Mouse (Mus musculus): ENCODE results near the gene Gbp2. TPM values are rescaled to one million over a fixed set of nuclear protein-coding genes. Genes with fewer than 3 reads are reported as not detected.

The Gbp2 gene
- polyA plus RNA-seq (2015; fragmentation: Illumina TruSeq; extraction: RNeasy Lipid Tissue Mini Kit (QIAGEN cat#74804); ENCODE audit: low read depth, low replicate concordance) = 4.2 TPM

DNA sequence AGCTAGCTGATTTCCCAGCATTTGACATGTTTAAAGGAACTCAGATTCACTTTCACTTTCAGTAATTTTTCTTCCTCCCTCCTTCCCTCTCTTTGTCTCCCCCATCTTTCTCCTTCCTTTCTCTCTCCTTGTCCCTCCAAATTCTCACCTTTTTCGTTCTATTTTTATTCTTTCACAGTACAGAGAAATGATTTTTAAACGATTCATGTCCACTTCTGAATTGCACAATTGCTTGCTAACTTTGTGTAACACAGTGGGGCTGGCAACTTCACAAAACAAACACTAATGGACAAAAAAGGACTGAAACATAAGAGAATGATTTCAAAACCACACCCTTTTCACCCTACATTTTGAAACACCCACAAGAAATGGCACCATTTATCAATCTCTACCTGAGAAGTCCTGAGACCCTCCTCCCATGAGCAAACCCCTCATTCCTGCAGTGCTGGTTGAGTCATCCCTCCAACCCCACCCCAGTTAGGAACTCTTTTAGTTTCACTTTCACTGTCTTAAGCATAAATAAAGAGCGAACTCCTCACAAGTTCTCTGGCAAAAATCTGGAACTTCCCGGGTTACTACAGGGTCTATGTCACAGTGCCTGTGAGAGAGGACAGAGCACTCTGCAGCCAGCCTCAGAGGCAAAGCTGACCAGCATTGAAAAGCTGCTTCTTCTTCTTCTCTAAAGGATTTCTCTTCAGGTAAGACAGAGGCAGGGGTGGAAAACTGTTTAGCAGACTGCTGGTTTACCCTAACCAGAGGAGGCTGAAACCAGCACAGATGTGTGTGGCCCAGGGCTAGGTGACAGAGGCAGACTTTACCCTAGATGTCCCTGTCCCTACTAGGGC is at the start of gene Gbp2:
Gbp2 (plus strand) TSS at position 492 of the 845 bp plus-strand sequence.

DNA sequence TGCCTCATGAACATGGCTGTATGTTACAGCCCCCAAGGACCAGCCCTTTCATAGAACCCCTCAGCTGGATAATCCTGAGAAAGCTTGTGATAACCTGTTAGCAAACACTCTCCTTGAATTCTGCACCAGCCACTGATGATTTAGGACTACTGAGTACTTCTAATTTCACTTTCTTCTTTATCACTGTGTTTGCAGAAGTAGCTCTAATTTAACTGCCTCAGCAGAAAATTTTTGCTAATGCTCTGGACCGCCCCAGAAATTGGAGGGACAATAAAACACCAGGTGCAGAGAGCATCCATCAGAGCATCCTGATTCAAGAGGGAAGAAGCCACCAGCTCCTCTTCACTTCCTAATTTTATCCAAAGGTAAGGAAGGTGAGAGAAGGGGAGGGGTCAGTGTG is 25.9 kb upstream of the Gbp2 start, which contains the start of gene Gbp2b:
Gbp2b (plus strand) TSS at position 301 of the 400 bp plus-strand sequence.

Other genes starting within 250 kb of the Gbp2 start
- 21.0 TPM for gene Pdlim5, start 224.9 kb upstream of the Gbp2 start, polyA plus RNA-seq (2015; fragmentation: Illumina TruSeq; extraction: RNeasy Lipid Tissue Mini Kit (QIAGEN cat#74804); ENCODE audit: low read depth, low replicate concordance)
- gene Gbp5, start 126.6 kb upstream of the Gbp2 start, polyA plus RNA-seq (2015; fragmentation: Illumina TruSeq; extraction: RNeasy Lipid Tissue Mini Kit (QIAGEN cat#74804); ENCODE audit: low read depth, low replicate concordance) = 2.1 TPM
- gene Gbp7, start 90.3 kb upstream of the Gbp2 start, polyA plus RNA-seq (2015; fragmentation: Illumina TruSeq; extraction: RNeasy Lipid Tissue Mini Kit (QIAGEN cat#74804); ENCODE audit: low read depth, low replicate concordance) = 3.0 TPM
- gene Gbp3, start 60.6 kb upstream of the Gbp2 start, polyA plus RNA-seq (2015; fragmentation: Illumina TruSeq; extraction: RNeasy Lipid Tissue Mini Kit (QIAGEN cat#74804); ENCODE audit: low read depth, low replicate concordance) = 7.2 TPM
- not detected for gene Gbp2b, start 25.8 kb upstream of the Gbp2 start, polyA plus RNA-seq (2015; fragmentation: Illumina TruSeq; extraction: RNeasy Lipid Tissue Mini Kit (QIAGEN cat#74804); ENCODE audit: low read depth, low replicate concordance)
- 7.5 TPM for gene Kyat3, start 80.4 kb downstream of the Gbp2 start, polyA plus RNA-seq (2015; fragmentation: Illumina TruSeq; extraction: RNeasy Lipid Tissue Mini Kit (QIAGEN cat#74804); ENCODE audit: low read depth, low replicate concordance)
- gene Gtf2b, start 144.4 kb downstream of the Gbp2 start, polyA plus RNA-seq (2015; fragmentation: Illumina TruSeq; extraction: RNeasy Lipid Tissue Mini Kit (QIAGEN cat#74804); ENCODE audit: low read depth, low replicate concordance) = 59.5 TPM

Measured in brain, adult 10 weeks (tissue).